Mouse (Mus musculus): ENCODE data around the gene Boc. TPM values are rescaled to one million over a fixed set of nuclear protein-coding genes. Genes with fewer than 3 reads are reported as not detected.

Boc gene
- polyA plus RNA-seq, 1 experiment = 23.5 TPM

DNA sequence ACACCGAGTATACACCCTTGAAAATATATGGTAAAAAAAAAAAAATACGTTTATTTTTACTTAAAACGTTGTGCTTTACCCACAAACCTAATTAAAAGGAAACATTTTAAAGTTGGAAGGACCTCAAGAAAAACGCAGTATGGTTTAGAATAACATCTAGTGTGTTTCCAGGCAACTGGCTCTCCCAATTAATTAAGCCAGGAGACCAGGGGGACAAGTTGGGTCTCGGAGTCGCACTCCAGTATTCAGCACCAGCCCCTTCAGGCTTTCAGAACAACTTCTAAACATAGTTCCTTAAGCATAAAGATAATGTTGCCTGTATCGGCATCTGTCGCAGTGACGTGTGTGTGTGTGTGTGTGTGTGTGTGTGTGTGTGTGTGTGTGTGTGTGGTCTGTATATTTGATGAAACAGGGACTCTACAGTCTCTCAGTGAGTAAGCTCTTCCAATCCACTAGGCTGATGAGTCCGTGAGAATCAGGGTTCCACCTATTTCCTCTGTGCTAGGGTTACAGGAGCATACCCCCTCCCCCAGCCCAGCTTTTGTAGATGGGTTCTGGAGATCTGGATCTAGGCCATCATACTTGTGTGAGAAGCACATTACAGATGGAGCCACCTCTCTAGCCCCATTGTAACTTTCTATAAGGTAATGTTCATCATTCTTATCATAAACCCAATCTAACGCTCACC is 31.3 kb downstream of the Boc start:
- no peak for DNase-seq (ENCODE audit: low spot score)

DNA sequence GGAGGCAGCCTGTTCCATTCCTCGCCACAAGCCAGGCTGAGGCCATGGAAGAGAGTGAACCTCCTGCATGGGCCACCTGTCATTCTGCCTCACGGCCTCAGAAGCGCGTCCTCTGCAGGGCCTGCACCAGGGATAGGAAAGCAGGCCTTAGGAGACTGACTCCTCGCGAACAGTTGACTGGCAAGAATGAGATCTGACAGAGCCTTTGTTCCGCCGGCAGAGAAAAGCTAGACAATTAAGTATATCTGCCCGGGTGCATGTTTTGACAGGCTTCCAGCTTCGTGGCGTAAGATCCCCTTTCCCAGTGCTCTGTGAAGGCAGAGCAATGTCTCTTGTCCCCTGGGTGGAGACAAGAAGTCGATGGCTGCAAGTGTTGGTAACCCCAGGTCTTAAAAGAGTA is 32.0 kb downstream of the Boc start:
- no peak for DNase-seq (ENCODE audit: low spot score)

DNA sequence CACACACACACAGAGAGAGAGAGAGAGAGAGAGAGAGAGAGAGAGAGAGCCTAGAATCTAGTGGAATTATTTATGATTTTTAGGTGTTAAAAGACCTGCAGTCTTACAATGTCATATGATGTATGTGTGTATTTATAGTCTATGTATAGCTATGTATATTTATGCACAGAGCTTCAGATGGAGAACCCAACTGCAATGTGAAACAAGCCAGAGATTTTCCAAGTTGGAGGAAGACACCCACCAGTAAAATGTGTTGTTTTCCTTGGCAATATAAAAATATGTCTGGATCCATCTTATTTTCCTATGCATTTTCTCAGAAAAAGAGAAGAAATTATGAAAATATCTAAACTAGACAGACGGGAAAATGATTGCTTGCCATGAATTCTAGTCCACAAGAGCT is 32.7 kb downstream of the Boc start:
- DNase-seq (ENCODE audit: low spot score) = no peak

DNA sequence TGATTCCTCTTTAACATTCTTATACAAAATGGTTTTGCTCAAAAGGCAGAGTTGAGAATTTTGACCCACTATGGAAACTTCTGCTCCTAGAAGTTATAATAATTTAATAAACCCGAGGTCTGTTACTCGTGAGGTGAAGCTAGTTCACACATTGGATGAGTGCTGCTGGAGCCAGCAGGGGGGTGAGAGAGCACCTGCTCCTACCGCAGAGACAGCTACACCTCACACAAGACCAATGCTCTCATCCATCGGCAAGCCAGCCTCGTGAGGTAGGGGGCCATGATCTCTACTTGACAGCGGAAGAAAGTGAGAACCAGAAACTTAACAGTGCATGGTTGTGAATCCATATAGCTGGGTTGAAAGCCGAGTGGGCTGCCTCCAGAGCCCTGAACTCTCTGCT is 35.1 kb downstream of the Boc start:
- no peak for DNase-seq (ENCODE audit: low spot score)

DNA sequence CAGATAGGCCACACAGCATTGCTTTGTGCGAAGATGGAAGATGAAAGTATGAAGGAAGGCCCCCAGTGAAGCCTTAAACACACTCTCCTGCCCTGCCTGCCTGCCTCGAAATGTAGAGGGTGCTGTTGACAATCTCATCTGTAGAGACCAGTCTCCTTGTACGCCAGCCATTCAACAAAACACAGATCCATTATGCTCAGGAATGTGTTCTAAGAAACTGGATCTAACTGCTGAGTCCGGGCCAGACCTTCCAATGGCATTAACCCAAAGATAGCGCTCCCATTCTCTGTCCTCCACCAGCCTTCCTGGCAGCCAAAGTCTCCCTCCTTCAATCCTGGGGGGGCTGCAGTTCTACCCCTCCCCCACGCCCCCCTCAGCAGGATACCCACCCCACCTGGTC is 42.2 kb downstream of the Boc start:
- DNase-seq (ENCODE audit: low spot score) = no peak

DNA sequence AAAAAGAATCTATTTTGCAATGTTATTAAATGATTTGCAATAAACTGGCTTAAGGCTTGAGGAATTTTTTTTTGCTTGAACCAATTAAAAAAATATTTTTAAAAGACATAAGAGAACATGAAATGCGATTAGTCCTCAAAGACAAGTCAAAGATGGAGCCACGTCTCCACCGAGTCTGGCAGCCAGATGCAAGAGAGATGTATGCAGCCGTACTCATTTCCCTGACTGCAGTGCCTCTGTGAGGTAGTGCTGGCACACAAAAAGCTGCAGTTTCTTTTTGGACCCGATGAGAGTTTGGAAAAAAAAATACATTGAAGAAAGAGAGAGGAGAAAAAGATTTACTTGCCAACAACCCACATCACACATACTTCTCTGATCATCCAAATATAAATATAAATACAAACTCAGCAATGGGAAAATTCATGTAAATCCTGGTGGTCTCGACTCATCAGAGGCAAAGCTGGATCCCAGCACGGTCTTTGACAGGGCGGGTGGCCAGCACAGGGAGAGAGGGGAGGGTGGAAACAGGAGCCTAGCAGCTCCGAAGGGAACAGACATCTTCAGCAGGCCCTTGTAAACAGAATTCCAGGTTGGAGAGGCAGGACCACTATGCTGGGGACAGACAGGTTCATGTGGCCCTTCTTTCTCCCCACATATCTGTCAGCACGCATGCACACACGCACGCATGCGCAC is 48.0 kb downstream of the Boc start:
- no peak for DNase-seq (ENCODE audit: low spot score)

DNA sequence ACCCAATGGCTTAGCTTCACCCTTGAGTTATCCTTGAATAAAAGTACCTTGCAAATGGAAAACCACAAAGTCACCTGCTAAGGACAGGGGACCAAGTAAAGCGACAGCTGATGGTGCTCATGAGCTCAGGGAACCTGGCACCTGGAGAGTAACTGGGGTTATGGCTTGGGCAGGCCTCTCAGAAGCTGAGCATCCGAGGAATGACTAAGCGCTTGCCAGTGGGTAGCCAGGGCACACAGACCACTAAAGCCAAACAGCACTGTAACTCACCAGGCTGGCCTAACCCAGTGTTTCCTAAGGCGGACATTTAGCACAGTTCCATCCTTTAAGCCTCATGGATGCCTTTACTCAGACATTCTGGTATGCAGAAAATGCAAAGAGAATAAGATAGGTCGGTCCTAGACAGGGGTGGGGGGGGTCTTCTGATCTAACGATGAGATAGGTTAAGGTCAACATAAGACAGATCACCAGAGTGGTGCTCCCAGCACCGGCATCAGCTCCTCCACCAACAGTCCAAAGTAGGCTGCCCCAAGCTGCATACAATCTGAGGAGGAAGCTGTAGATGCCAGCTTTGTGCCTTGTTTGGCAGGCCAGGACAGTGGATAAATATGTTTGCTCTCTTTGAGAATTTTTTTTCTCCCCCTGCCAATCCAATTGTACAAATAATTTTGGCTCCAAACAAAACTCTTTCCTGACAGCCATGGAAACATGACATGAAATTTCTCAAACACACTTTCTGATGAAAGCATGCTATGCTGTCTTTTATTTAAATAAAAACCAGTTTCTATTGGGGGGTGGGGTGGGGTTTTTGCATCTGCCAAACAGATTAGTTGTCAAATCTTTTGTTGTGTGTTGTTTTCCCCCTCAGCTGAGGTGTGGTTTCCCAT is 49.0 kb downstream of the Boc start:
- DNase-seq (ENCODE audit: low spot score) = no peak

DNA sequence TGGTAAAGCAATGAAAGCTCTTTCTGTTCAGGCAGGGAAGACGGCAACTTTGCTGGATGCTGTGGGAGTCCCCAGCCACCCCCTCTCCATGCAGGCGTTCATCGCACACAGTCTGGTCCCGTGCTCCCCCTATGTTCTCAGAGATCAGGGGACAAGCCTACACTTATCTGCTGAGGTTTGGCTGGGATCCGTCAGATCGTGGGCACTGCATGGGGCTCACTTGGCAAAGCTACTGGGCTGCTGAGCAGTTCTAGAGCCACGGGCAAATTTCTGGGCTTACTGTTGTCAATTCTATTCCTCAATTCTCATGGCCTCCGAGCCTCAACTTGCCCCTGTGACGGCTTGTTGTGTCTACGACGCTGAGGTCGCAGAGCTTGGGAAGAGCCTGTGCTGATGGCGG is 49.9 kb downstream of the Boc start:
- no peak for DNase-seq (ENCODE audit: low spot score)

DNA sequence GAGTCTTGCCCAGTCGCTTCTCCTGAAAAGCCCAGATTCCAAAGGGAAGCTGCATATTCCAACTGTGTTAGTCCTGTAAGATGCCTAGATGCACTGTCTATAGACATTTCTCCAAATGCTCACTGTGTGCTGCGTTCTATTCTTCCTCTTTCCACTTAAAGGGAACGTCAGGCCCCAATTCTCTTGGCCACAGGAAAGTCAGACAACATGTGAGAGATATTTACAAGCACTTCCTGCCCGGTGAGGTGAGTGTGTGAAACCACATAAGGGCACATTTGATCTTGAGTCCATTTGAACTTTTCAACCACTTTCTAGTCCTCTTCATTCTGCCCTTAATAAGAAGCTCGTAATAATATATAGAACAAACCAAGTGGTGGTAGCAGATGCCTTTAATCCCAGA is 50.7 kb downstream of the Boc start:
- DNase-seq (ENCODE audit: low spot score) = no peak

DNA sequence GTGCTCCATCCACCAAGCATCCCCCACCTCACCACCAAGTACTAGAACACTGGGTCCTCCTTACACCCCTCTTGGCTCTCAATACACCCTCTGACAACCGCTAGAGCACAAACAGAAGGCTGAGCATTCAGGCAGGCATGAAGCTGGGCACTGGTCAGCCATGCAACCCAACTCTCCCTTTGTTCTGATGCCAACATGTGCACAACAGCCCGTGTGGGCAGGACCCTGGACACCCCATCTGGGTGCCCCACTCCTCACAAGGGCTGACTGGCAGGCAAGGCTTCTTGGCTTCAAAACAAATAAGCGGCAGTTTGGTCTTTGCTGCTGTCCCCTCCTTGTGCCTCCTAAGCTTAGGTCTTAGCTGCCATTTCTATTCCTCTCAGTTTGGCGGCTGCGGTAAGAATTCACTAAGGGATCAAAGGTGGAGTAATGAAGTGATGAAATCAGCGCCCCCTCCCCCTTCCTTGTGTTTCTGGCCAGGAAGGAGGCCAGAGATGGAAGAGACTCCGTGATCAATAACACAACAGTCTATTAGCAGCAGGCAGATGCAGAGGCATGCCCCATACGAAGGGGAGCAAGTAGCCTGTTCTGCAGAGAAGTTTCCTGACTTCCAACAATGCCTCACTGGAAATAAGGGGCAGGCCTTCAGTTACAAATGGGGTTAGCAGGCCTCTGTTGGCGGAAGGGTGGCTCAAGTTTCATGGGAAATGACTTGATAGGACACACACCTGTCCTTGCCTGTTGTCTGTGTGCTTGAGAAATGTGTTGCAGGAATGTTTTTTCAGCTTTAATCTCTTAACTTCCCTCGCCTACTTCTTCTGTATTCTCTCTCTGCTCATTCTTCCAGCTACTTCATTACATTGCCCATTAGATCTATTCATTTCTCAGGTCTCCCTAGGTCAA is 51.4 kb downstream of the Boc start:
- DNase-seq (ENCODE audit: low spot score) = no peak

DNA sequence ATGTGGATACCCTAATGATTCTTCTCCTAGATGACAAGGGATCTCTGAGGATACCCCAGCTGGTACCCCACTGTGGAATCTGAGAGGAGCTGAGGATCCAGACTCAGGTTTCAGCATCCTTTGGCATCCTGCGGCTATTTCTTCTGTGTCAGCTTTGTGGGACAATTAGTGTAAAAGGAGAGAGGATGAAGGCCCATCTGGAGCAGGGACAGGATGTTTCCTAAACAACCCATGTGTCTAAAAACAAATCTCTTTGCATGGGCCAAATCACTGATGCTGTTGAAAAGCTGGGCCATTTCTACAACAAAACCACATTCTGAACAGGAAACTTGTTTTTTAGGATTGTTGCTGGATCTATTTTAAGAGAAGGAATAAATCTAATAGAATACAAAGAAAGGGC is 53.5 kb downstream of the Boc start:
- DNase-seq (ENCODE audit: low spot score) = no peak

DNA sequence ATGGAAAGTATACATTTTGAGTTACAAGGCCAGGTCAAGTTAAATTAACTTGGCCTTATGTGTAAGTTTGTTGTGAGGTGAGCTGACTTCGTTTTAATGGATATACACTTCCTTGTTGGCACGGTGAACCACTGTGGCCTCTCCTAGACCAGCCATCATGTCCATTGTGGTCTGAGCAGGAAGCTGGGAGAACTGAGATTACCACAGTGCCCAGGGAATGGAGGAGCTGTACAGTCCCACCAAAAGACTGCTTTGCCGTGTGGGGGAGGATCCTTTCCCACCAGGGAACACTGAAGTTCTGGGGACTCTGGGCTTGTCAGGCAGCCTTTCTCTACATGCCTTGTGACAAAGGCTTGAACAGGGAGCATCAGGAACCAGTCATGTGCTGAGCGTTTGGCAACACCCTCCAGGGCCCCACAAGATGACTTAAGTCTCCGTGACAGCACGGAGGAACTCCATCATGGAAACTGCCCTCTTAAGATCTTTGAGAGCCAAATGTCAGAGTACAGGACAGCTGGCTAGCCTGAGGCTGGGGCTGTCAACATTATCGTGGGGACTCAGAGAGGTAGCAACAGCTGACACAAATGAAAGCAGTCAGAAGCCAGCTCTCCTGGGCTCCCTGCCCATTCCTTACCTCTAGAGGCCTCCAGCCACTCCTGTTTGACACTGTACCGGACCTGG is 55.7 kb downstream of the Boc start:
- no peak for DNase-seq (ENCODE audit: low spot score)

DNA sequence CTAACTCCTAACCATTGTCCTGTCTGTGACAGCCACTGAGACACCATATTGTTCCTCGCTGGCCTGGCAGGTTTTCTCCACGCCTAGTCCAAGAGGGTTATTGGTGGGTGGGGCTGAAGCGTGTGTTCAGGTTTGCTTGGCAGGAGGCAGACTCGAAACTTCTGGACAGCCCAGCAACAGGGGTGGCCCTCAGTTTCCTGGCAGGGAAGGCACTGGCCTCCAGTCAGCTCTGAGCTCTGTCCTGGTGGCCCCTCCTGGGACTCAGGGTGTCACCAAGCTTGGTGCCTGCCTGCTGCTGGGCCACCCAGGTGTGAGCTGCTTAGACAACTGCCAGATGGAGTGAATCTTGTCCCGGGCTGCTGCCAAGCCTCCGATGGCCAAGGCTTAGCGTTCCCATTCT is 56.4 kb downstream of the Boc start:
- DNase-seq (ENCODE audit: low spot score) = no peak

DNA sequence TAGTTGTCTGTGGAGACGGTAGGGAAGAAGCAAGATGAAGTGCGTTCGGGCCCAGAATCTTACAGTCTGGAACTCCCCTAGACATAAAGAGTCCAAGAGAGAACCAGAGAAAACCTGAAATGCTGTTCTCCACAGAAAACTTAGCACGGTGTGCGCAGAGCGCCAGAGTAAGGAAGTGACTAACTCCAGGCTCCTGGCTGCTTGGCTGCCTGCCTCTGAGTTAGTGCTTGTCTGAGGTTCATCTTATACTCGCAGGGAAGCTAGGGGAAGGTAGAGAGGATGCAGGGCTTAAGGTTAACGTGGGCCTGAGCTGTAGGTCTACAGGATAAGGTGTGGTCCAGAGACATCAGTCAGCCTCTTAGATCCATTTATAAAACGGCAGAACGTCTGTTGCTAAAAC is 56.9 kb downstream of the Boc start:
- DNase-seq (ENCODE audit: low spot score) = no peak

DNA sequence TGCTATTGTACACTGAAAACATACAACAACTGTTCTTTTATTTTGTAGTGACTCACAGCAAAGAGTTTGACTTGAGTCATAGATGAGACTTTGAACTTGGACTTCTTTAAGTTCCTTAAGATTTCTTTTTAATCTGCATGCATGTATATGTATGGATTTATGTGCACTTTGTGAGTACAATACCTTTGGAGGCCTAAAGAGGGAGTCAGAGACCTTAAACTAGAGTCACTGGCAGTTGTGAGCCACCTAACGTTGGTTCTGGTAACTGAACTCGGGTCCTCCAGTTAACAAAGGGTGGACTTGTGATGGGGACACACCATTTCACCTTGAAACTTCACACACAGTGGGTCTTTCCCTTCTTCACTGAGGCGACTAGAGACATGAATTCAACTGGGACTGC is 60.2 kb downstream of the Boc start:
- no peak for DNase-seq (ENCODE audit: low spot score)

DNA sequence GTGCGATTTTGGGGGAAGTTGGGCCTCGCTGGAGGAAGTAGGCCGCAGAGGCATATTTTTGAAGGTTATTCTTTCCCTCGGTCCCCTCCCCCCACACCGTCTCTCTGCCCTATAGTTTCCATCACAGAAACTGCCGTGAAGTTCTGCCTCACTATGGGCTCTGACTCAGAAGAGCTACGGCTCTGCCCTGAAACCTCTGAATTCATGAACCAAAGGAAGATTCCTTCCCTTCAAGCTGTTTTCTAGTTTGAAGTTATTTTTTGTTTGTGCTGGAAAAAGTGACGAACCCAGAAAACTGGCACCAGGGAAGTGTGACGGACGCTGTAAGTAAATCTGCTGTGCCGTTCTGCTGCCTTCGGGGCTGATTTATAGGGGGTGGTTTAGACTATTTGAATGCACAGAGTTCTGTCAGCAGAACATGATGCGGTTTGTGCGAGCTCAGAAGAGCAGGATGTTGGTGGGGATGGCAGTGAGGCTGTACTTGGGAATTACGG is 61.7 kb downstream of the Boc start:
- no peak for DNase-seq (ENCODE audit: low spot score)

DNA sequence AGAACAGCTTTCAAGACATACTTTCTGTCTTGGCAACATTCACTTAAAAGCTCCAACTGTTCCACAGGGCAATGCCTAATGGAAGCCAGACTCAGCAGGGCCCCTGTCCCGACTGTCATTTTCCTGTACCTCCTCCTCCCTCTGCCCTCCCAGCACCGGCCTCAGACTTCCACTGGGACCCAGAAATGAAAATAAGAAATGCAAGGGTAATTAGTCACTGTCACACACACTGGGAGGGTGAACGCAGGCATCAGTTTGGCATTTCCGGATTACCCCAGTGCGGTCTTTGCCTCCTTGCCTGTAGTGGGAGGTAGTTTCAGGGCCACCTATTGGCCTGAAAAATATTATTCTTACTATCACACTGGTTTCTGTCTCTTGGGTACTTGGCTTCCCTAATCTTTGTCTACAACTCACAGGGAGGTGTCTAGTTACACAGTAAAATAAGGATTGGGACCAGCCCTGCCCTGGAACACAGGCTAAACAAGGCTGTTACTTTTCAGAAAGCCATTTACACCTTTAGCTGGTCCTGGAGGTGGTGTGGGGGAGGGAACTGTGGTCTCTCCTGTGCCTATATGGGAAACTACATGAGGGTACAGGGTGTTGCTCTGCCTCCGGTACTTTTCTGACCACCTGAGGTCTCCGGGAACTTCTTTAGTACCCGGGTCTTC is 64.1 kb downstream of the Boc start:
- no peak for DNase-seq (ENCODE audit: low spot score)

DNA sequence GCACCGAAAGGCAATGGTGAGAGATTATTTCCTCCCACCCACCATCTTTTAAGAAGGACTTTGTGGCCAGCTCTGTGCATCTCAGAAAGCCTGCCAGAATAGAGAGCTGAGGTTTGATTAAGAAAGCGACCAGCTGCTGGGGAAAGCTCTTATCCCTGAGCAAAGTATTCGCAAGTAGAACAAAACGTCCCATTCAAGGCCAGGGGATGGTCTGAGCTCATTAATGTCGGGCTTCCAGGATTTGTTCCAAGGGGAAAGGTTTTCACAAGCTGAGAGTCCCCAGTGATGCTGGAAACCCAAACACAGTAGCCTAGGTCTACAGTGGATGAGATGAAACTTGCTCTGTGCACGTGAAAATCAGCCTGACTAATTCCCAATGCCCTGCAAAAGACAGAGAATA is 64.8 kb downstream of the Boc start:
- no peak for DNase-seq (ENCODE audit: low spot score)

DNA sequence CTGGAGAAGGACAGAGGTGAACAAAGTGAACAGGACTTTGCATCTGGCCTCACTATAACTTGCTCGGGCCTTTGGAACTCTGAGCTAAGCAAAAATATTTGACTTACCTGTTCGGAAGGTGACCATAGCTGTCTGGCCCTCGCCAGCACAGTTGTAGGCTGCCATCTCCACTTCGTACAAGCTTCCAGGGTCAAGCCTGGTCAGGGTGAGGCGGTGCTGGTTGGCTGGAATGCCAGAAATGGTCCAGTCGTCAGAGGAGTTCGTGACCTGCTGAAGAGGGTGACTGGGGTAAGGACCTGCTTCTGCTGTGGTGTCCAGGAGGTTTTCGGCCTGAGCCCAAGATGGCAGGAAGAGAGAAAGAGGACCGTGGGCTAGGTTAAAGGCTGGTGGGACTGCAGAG is 66.0 kb downstream of the Boc start:
- DNase-seq (ENCODE audit: low spot score) = no peak

DNA sequence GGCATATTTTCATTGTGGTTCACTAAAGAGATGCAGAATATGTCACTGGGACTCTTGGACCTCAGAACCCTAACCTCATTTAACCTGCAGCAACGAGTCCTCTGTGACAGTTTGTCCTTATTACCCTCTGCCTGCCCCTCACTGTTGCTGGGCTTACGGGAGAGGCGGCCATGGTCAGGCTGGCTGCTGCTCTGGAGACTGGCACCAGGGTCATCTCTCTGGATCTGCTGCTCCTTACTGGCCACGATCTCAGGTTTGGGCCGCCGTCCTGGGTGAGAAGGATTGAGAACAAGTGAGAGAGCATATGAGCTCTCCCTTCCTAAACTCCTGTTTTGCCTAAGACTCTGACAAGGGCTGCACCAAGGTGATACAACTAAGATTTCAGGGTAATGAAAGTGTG is 66.5 kb downstream of the Boc start:
- DNase-seq (ENCODE audit: low spot score) = no peak

DNA sequence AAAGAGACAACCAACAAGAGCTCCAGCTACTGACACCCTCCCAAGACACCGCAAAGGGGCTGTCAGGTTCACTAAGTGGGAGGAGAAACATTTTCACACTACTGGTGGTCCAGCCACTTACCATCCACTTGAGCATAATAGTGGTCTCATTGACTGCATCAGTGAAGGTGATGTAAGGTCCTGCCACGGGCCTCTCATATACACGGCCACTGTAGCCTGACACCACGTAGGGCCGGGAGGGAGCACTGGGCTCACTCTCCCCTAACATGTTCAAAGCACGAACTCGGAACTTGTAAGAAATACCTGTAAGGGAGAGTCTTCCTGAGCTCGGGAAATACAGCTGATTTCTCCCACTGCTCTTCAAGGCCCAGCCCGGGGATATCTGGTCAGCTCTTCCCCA is 67.6 kb downstream of the Boc start:
- no peak for DNase-seq (ENCODE audit: low spot score)
